Mouse (Mus musculus): Measurements from ENCODE around the gene Cenps.
"Not testable (repeated sequence)": the region's sequence is repeated elsewhere in the genome, so short reads cannot be mapped to it uniquely, and the experiment has no call there.

GRCm38 (mm10) chr4:149119978-149120562 is 17.4 kb downstream of the Cenps start:
- TF ChIP-seq POLR2A, CTCF (IDR thresholded peaks at IDR 0.05; ENCODE audit: extremely low read depth, insufficient read depth, low read length): not testable (repeated sequence)
